Mouse (Mus musculus) stomach, postnatal 0 days (tissue): Measurements from ENCODE around the gene Procr.

Experiments
- CTCF ChIP-seq: IDR thresholded peaks from 2 replicates; pipeline ENCODE4 v1.5.1; 2016; ENCODE audit warnings: antibody characterized with exemption, low read depth, mild to moderate bottlenecking, moderate library complexity
- EP300 ChIP-seq: optimal IDR thresholded peaks from 2 replicates; pipeline ENCODE3; 2016; ENCODE audit warnings: antibody characterized with exemption

- TF ChIP-seq CTCF (no peak), EP300 (no peak)
Measured at GRCm38 (mm10) chr2:155735080-155735479, 15.8 kb upstream of the Procr start.
